Mouse (Mus musculus) heart, postnatal 0 days (tissue): ENCODE results near the gene Olfr1414. TPM values are rescaled to one million over a fixed set of nuclear protein-coding genes. Genes with fewer than 3 reads are reported as not detected.
A peak's percentile ranks its signal among the peaks of the same experiment; 100 is the strongest.

ENCODE experiments used
- ATAC-seq: fragments of 200-750 bp; cut with Nextera tagmentation; 2 replicates; pipeline ENCODE4 v1.8.0; 2017; ENCODE audit warnings: low read depth, moderate number of reproducible peaks, moderate library complexity; ENCODE audit not compliant: insufficient read depth
- DNase-seq: peaks from one replicate; pipeline ENCODE4 v3.0.0-alpha.2; 2016; ENCODE audit warnings: low spot score
- H3K27ac ChIP-seq: fragments of 300-500 bp; sonication (generic); 2 replicates; pipeline ENCODE4 v1.5.1; 2014; ENCODE audit warnings: low read depth, mild to moderate bottlenecking
- H3K27me3 ChIP-seq: fragments of 300-500 bp; sonication (generic); 2 replicates; pipeline ENCODE4 v1.6.1; 2014; ENCODE audit warnings: low read length, mixed read lengths; ENCODE audit not compliant: control insufficient read depth, insufficient read depth
- H3K36me3 ChIP-seq: fragments of 300-500 bp; sonication (generic); replicated peaks from 2 replicates; pipeline ENCODE4 v1.6.1; 2014; ENCODE audit warnings: low read length, mixed read lengths; ENCODE audit not compliant: control insufficient read depth, insufficient read depth
- H3K4me1 ChIP-seq: fragments of 300-500 bp; sonication (generic); 2 replicates; pipeline ENCODE4 v1.6.1; 2014; ENCODE audit warnings: antibody characterized with exemption; ENCODE audit not compliant: control insufficient read depth, insufficient read depth
- H3K4me2 ChIP-seq: fragments of 300-500 bp; sonication (generic); 2 replicates; pipeline ENCODE4 v1.6.1; 2014; ENCODE audit warnings: low read depth, mild to moderate bottlenecking, low read length, moderate library complexity
- H3K4me3 ChIP-seq: fragments of 300-500 bp; sonication (generic); 2 replicates; pipeline ENCODE4 v1.5.1; 2014; ENCODE audit warnings: low read depth, low read length
- H3K9ac ChIP-seq: fragments of 300-500 bp; sonication (generic); replicated peaks from 2 replicates; pipeline ENCODE4 v1.6.1; 2014; ENCODE audit warnings: low read depth, low read length, mixed read lengths
- H3K9me3 ChIP-seq: fragments of 300-500 bp; sonication (generic); replicated peaks from 2 replicates; pipeline ENCODE4 v1.6.1; 2016; ENCODE audit warnings: low read length; ENCODE audit not compliant: control insufficient read depth
- CTCF ChIP-seq: IDR thresholded peaks from 2 replicates; pipeline ENCODE4 v1.5.1; 2016; ENCODE audit warnings: antibody characterized with exemption, control low read depth, low read depth
- EP300 ChIP-seq: IDR thresholded peaks from 2 replicates; pipeline ENCODE4 v1.6.1; 2016; ENCODE audit warnings: antibody characterized with exemption, low read depth
- WGBS: fragments of 180-500 bp; shearing (Covaris S2); extraction: QIAGEN DNeasy Blood & Tissue Kit; methylation state at CpG from one replicate; pipeline ENCODE4 v1.1.7; 2014; 5-methylcytosine and 5-hydroxymethylcytosine counted together
- polyA plus RNA-seq: library from polyadenylated mRNA; unstranded; fragments of >200 nt; fragmentation: Nextera tagmentation; extraction: Ambion mirVana; gene quantifications from 2 replicates; pipeline ENCODE4 v1.2.1, GENCODE M21; 2015
- total RNA-seq: library from RNA; depleted of rRNA; stranded (reverse); fragments of >200 nt; gene quantifications from 2 replicates; pipeline ENCODE4 v1.2.3, GENCODE M21; 2014; ENCODE audit warnings: low replicate concordance; rRNA removed

Gene Olfr1414
- not detected in 2 replicates for total RNA-seq
- polyA plus RNA-seq, result not detected in 2 replicates

GRCm38 (mm10) chr1:92518561-92518960 lies at the start of gene Olfr1414:
TSS of gene Olfr1414 (minus strand) at chr1:92518661.
- ATAC-seq, result no peak
- Histone ChIP-seq H3K4me3 (no peak within 1 kb of the TSS), H3K9ac (no peak within 1 kb of the TSS), H3K27me3 (no peaks in the 10 kb centered on the region), H3K4me2 (no peak within 1 kb of the TSS), H3K27ac (no peak within 1 kb of the TSS), H3K9me3 (no peaks in the 10 kb centered on the region), H3K36me3 (no peaks in the 10 kb centered on the region), H3K4me1 (no peaks in the 10 kb centered on the region)
- no peak for DNase-seq
- TF ChIP-seq CTCF (no peak), EP300 (no peak)
- WGBS, result 70% methylated on average over 3 of the region's 3 CpGs

DNA sequence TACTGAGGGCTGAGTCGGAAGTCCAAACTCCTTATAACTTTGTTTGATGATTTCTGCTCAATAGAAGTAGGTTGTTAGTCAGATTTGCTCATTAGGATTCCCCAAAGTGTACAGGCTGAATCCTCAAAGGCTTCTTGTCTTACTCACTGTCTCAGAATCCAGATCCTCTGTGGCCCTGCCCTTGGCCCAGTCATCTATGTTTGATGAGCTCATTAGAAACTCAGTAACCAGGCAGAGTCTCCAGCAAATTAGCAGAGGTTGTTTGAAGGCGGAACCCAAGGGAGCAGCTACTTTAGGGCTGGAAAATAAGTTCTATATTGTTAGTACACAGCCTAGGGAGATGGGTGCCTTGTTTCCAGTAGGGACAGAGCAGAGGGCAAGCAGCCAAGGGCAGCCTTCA lies 27.5 kb upstream of the Olfr1414 start:
- Histone ChIP-seq H3K4me1 (no peaks in the 10 kb centered on the region), H3K27me3 (no peaks in the 10 kb centered on the region), H3K36me3 (no peaks in the 10 kb centered on the region), H3K9ac (no peak overlapping the region), H3K4me3 (no peak overlapping the region), H3K9me3 (no peaks in the 10 kb centered on the region), H3K4me2 (no peak overlapping the region), H3K27ac (no peak overlapping the region)
- ATAC-seq (no peak), DNase-seq (no peak)
- 68% methylated on average over 2 of the region's 2 CpGs for WGBS
- TF ChIP-seq CTCF (no peak), EP300 (no peak)

GRCm38 (mm10) chr1:92539071-92539470 lies 20.6 kb upstream of the Olfr1414 start:
- no peak overlapping the region for H3K27ac ChIP-seq
- no peaks in the 10 kb centered on the region for H3K36me3 ChIP-seq
- no peak overlapping the region for H3K4me2 ChIP-seq
- 53% methylated on average over 2 of the region's 2 CpGs for WGBS
- no peak overlapping the region for H3K4me3 ChIP-seq
- ATAC-seq, result no peak
- no peaks in the 10 kb centered on the region for H3K9me3 ChIP-seq
- H3K4me1 ChIP-seq, result no peaks in the 10 kb centered on the region
- no peak for TF ChIP-seq EP300
- TF ChIP-seq CTCF, result no peak
- no peaks in the 10 kb centered on the region for H3K27me3 ChIP-seq
- no peak for DNase-seq
- no peak overlapping the region for H3K9ac ChIP-seq

GRCm38 (mm10) chr1:92536972-92537371 lies 18.5 kb upstream of the Olfr1414 start:
- Histone ChIP-seq H3K9me3 (no peaks in the 10 kb centered on the region), H3K9ac (no peak overlapping the region), H3K4me3 (no peak overlapping the region), H3K36me3 (no peaks in the 10 kb centered on the region), H3K27me3 (no peaks in the 10 kb centered on the region), H3K4me1 (no peaks in the 10 kb centered on the region), H3K4me2 (no peak overlapping the region), H3K27ac (no peak overlapping the region)
- ATAC-seq, result no peak
- TF ChIP-seq CTCF (no peak), EP300 (no peak)
- DNase-seq, result no peak
- WGBS, result 31% methylated on average over 5 of the region's 5 CpGs

DNA sequence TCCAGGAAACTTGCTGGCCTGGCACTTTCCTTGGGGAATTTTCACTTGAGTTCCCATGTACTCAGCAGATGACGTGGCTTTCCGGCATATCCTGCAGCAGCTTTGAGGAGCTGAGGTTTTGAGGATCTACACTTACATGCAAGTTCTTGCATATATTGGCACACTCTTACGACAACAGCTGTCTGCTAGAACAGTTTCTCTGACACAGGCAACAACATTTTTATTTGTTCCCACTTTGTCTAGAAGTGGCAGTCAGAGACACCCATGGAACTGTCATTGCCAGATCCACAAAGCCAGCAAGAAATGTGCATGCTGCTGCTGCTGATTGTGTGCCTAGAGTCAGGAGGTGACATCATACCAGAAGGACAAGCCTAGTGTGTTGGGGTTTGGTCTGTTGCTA lies 5.3 kb upstream of the Olfr1414 start:
- no peak for ATAC-seq
- H3K27ac ChIP-seq, result no peak overlapping the region
- no peak overlapping the region for H3K9ac ChIP-seq
- H3K4me3 ChIP-seq, result no peak overlapping the region
- 77% methylated on average over 3 of the region's 3 CpGs for WGBS
- TF ChIP-seq CTCF (no peak), EP300 (no peak)
- no peaks in the 10 kb centered on the region for H3K9me3 ChIP-seq
- DNase-seq, result no peak
- H3K36me3 ChIP-seq, result no peaks in the 10 kb centered on the region
- no peak overlapping the region for H3K4me2 ChIP-seq
- no peaks in the 10 kb centered on the region for H3K27me3 ChIP-seq
- no peaks in the 10 kb centered on the region for H3K4me1 ChIP-seq

GRCm38 (mm10) chr1:92521376-92521775 lies 2.9 kb upstream of the Olfr1414 start:
- TF ChIP-seq CTCF (peak; percentile 52), EP300 (no peak)
- no peaks in the 10 kb centered on the region for H3K27me3 ChIP-seq
- no peaks in the 10 kb centered on the region for H3K9me3 ChIP-seq
- DNase-seq (peak; percentile 36), ATAC-seq (no peak)
- H3K27ac ChIP-seq, result no peak overlapping the region
- H3K9ac ChIP-seq, result no peak overlapping the region
- WGBS, result 17% methylated on average over 10 of the region's 10 CpGs
- no peaks in the 10 kb centered on the region for H3K36me3 ChIP-seq
- no peak overlapping the region for H3K4me3 ChIP-seq
- H3K4me2 ChIP-seq, result no peak overlapping the region
- H3K4me1 ChIP-seq, result no peaks in the 10 kb centered on the region
